Mouse (Mus musculus): Measurements from ENCODE around the gene Hspbap1.
A peak's percentile ranks its signal among the peaks of the same experiment; 100 is the strongest.

Gene Hspbap1

GRCm38 (mm10) chr16:35764941-35765340, 5.2 kb upstream of the Hspbap1 start:
- DNase-seq: no peak

GRCm38 (mm10) chr16:35765449-35765848, 4.7 kb upstream of the Hspbap1 start:
- no peak for DNase-seq

GRCm38 (mm10) chr16:35766366-35766765, 3.8 kb upstream of the Hspbap1 start:
- no peak for DNase-seq

- DNase-seq: no peak
These were observed 1.7 kb upstream of the Hspbap1 start for GRCm38 (mm10) chr16:35768469-35768784.

GRCm38 (mm10) chr16:35768785-35769642, 1.2 kb upstream of the Hspbap1 start, which contains the start of gene Dirc2:
Dirc2 (minus strand) TSS chr16:35769356.
- peak; percentile 86 for DNase-seq

GRCm38 (mm10) chr16:35771141-35771540, 966 bp downstream of the Hspbap1 start:
- DNase-seq: no peak

- no peak for DNase-seq
These were observed 1.4 kb downstream of the Hspbap1 start for GRCm38 (mm10) chr16:35771606-35772005.

GRCm38 (mm10) chr16:35772598-35772997, 2.4 kb downstream of the Hspbap1 start:
- no peak for DNase-seq

- no peak for DNase-seq
These were observed 5.7 kb downstream of the Hspbap1 start for GRCm38 (mm10) chr16:35775835-35776234.

GRCm38 (mm10) chr16:35776737-35777136, 6.6 kb downstream of the Hspbap1 start:
- DNase-seq: no peak

GRCm38 (mm10) chr16:35777768-35778167, 7.6 kb downstream of the Hspbap1 start:
- DNase-seq: no peak

- DNase-seq: no peak
These were observed 9.5 kb downstream of the Hspbap1 start for GRCm38 (mm10) chr16:35779681-35780080.

GRCm38 (mm10) chr16:35781096-35781495, 10.9 kb downstream of the Hspbap1 start:
- DNase-seq: no peak

GRCm38 (mm10) chr16:35781651-35782050, 11.5 kb downstream of the Hspbap1 start:
- DNase-seq: no peak

- no peak for DNase-seq
These were observed 12.5 kb downstream of the Hspbap1 start for GRCm38 (mm10) chr16:35782451-35783206.

- no peak for DNase-seq
These were observed 13.0 kb downstream of the Hspbap1 start for GRCm38 (mm10) chr16:35783207-35783573.

GRCm38 (mm10) chr16:35784134-35784725, 14.1 kb downstream of the Hspbap1 start:
- no peak for DNase-seq

- no peak for DNase-seq
These were observed 17.0 kb downstream of the Hspbap1 start for GRCm38 (mm10) chr16:35787163-35787562.

GRCm38 (mm10) chr16:35787568-35788189, 17.5 kb downstream of the Hspbap1 start:
- no peak for DNase-seq

GRCm38 (mm10) chr16:35788330-35788729, 18.2 kb downstream of the Hspbap1 start:
- no peak for DNase-seq

GRCm38 (mm10) chr16:35791962-35792521, 21.9 kb downstream of the Hspbap1 start:
- no peak for DNase-seq

GRCm38 (mm10) chr16:35802163-35802562, 32.0 kb downstream of the Hspbap1 start:
- no peak for DNase-seq

GRCm38 (mm10) chr16:35803723-35804122, 33.5 kb downstream of the Hspbap1 start:
- DNase-seq: no peak

All from right cerebral cortex, postnatal 25 days (tissue).